Mouse (Mus musculus): ENCODE measurements around the gene Fndc3b. TPM values are rescaled to one million over a fixed set of nuclear protein-coding genes. Genes with fewer than 3 reads are reported as not detected.

Gene Fndc3b
- polyA plus RNA-seq, 1 experiment = 7.1 TPM

DNA sequence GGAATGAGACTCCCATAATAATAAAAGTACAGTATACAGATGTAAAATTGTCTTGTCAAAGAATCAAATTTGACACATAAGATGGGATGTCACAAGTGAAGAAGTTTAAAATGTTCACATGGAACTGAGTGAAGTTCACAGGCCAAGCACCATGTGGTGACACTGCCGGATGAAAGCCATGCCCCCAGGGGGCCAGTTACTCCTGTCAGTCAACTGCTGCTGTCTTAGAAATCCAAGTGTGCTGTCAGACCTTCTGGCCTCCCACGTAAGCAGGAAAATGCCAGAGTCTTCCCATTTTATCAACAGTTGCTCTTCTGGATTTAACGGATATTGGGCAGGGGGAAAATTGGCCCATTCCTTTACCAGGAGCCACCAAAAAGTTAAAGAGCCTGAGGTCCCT is 75.3 kb downstream of the Fndc3b start:
- TF ChIP-seq CTCF (IDR thresholded peaks at IDR 0.05; ENCODE audit: extremely low read depth, insufficient read depth, low read length) = no peak
- TF ChIP-seq POLR2A (IDR thresholded peaks at IDR 0.05; ENCODE audit: extremely low read depth, insufficient read depth, low read length) = no peak
- H3K4me3 ChIP-seq (ENCODE audit: insufficient read depth, low read length) = no peak overlapping the region
- H3K4me1 ChIP-seq (ENCODE audit: control insufficient read depth, insufficient read depth, low read length) = no peaks in the 10 kb centered on the region
- no peak overlapping the region for H3K27ac ChIP-seq (ENCODE audit: insufficient read depth, low read length)

DNA sequence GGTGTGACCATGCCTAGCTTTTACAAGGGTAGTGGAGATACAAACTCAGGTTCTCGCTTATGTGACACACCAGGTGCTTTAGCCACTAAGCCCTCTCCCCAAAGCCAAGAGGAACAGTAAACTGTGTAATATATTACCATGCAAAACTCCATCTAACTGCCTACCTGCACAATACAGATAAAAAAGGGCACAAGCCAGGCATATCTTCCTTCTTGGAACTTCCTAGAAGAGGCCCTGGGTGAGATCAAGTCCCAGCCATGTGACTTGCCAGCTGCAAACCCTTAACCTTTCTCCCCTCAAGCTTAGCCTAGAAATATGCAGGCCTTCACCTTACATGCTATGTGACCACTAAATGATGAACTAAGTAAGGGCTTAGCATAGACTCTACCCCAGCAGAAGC is 78.2 kb downstream of the Fndc3b start:
- TF ChIP-seq CTCF (IDR thresholded peaks at IDR 0.05; ENCODE audit: extremely low read depth, insufficient read depth, low read length) (no peak), POLR2A (IDR thresholded peaks at IDR 0.05; ENCODE audit: extremely low read depth, insufficient read depth, low read length) (no peak)
- Histone ChIP-seq H3K27ac (ENCODE audit: insufficient read depth, low read length) (no peak overlapping the region), H3K4me1 (ENCODE audit: control insufficient read depth, insufficient read depth, low read length) (no peaks in the 10 kb centered on the region), H3K4me3 (ENCODE audit: insufficient read depth, low read length) (no peak overlapping the region)

DNA sequence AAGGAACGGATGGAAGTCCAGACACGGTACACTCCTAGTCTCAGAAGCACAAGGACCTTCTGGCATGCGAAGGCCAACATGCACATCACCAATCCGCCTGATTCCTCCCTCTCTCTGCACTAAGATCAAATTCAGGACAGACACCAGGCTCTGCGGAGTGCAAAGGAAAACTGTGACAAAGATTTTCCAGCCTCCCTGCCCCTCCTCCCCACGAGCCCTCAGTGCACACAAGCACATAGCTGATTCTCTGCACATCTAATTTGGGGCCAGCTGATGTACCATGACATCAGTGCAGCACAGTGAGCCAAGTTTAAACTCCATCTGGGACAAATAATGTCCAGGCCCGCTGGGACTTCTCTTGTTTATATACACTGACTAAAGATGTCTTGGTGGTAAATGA is 80.0 kb downstream of the Fndc3b start:
- H3K27ac ChIP-seq (ENCODE audit: insufficient read depth, low read length) = no peak overlapping the region
- H3K4me1 ChIP-seq (ENCODE audit: control insufficient read depth, insufficient read depth, low read length) = no peaks in the 10 kb centered on the region
- TF ChIP-seq CTCF (IDR thresholded peaks at IDR 0.05; ENCODE audit: extremely low read depth, insufficient read depth, low read length) = no peak
- no peak for TF ChIP-seq POLR2A (IDR thresholded peaks at IDR 0.05; ENCODE audit: extremely low read depth, insufficient read depth, low read length)
- H3K4me3 ChIP-seq (ENCODE audit: insufficient read depth, low read length) = no peak overlapping the region

DNA sequence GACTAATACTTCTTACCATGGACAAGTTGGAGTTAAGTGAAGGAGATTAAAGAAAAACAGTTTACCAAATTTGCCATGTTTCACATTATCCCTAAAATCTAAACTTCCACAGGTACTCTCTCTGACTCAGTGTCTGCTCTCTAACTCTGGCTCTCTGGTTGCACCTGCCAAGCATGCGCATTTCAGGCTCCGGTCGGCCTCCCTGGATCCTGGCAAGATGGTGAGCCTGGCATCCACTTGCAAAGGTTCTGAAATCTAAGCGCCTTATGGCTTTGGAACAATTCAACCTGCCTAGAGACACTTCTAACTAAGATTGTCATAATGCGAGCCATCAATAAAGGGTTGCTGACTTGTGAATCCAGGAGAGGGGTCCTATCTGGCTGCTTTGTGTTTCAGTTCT is 81.4 kb downstream of the Fndc3b start:
- TF ChIP-seq CTCF (IDR thresholded peaks at IDR 0.05; ENCODE audit: extremely low read depth, insufficient read depth, low read length) = no peak
- TF ChIP-seq POLR2A (IDR thresholded peaks at IDR 0.05; ENCODE audit: extremely low read depth, insufficient read depth, low read length) = no peak
- Histone ChIP-seq H3K4me3 (ENCODE audit: insufficient read depth, low read length) (no peak overlapping the region), H3K4me1 (ENCODE audit: control insufficient read depth, insufficient read depth, low read length) (peaks cover 6% of the 10 kb centered on the region), H3K27ac (ENCODE audit: insufficient read depth, low read length) (no peak overlapping the region)

DNA sequence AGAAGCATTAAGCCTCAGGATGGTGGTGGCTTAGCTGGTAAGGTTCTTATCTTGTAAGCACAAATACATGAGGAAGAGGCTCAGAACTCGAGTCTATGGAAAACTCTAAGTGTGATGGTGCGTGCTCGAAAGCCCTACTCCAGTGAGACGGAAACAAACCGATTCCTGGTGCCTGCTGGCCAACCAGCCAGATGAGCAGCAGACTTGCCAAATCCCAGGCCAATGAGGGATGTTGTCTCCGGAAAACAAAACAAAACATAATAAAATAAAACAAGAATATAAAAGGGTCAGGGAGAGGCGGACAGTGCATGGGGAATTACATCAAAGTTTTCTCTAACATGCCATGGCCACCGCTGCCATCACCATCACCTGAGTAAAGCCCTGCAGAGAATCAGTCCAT is 84.8 kb downstream of the Fndc3b start:
- no peak overlapping the region for H3K27ac ChIP-seq (ENCODE audit: insufficient read depth, low read length)
- no peak for TF ChIP-seq CTCF (IDR thresholded peaks at IDR 0.05; ENCODE audit: extremely low read depth, insufficient read depth, low read length)
- no peak for TF ChIP-seq POLR2A (IDR thresholded peaks at IDR 0.05; ENCODE audit: extremely low read depth, insufficient read depth, low read length)
- peaks cover 7% of the 10 kb centered on the region for H3K4me1 ChIP-seq (ENCODE audit: control insufficient read depth, insufficient read depth, low read length)
- H3K4me3 ChIP-seq (ENCODE audit: insufficient read depth, low read length) = no peak overlapping the region

DNA sequence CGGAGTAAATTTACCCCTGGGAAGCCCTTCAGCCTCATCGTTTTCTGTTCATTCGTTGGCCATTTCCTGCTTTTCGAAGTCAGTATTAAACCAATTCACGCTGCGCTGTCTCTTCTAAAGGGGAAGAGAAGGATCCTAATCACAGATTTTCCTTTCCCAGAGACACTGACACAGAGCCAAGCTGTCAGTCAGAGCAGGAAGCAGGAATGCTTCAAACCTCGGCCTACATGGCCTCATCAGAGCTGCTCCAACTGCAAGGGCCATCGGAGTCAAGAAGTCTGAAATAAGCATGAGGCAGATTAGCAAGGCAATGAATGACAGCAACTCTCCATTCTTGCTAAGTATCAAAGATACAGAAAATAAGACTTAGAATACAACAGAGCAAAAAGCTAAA is 85.5 kb downstream of the Fndc3b start:
- TF ChIP-seq POLR2A (IDR thresholded peaks at IDR 0.05; ENCODE audit: extremely low read depth, insufficient read depth, low read length) (no peak), CTCF (IDR thresholded peaks at IDR 0.05; ENCODE audit: extremely low read depth, insufficient read depth, low read length) (no peak)
- Histone ChIP-seq H3K4me3 (ENCODE audit: insufficient read depth, low read length) (no peak overlapping the region), H3K27ac (ENCODE audit: insufficient read depth, low read length) (no peak overlapping the region), H3K4me1 (ENCODE audit: control insufficient read depth, insufficient read depth, low read length) (peaks cover 7% of the 10 kb centered on the region)

DNA sequence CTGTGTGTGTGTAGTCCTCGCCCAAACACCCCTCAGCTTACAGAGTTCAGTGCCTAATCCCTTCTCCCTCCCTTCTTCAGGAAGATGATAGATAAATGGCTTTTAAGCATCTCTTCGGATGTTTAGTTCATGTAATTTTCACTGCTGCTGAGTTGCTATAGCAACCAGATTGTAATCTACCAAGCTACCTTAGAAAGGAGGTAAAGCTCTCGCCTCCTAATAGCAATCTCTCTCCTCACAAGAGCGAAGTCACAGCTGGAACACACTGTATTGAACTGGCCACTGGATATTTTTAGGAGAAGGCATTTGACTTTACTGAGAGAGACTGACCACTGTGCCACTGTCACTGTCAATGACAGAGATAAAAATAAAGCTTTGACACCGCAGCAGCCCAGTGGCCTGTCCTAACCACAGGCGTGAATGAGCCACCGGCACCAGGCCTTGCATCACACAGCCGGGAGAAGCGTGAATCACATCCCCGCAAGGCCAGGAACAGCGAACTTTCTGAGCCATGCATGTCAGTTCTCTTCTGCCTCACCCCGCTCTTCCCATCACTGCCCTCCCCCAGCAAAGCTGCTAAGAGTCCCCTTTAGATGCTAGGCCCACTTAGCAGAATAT is 86.0 kb downstream of the Fndc3b start:
- Histone ChIP-seq H3K4me3 (ENCODE audit: insufficient read depth, low read length) (no peak overlapping the region), H3K4me1 (ENCODE audit: control insufficient read depth, insufficient read depth, low read length) (peaks cover 7% of the 10 kb centered on the region), H3K27ac (ENCODE audit: insufficient read depth, low read length) (no peak overlapping the region)
- TF ChIP-seq POLR2A (IDR thresholded peaks at IDR 0.05; ENCODE audit: extremely low read depth, insufficient read depth, low read length) (no peak), CTCF (IDR thresholded peaks at IDR 0.05; ENCODE audit: extremely low read depth, insufficient read depth, low read length) (no peak)

DNA sequence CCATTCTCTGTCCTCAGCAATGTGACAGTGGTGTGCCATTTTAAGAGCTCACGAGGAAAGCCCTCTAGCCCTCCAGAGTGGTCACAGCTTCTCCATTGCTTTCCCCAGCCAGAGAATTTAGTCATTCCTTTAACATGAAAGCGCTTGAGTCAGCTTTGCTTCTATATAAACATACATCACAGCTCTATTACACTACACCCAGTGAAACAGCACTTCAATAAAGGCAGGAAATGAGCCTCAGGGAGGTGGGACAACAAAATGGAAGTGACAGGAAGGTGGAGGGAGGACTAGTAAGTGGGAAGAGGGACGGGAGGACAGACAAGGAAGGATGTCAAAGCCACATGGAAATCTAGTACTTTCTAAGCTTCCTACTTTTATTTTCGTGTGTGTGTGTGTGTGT is 88.7 kb downstream of the Fndc3b start:
- no peak overlapping the region for H3K4me3 ChIP-seq (ENCODE audit: insufficient read depth, low read length)
- peaks cover 7% of the 10 kb centered on the region for H3K4me1 ChIP-seq (ENCODE audit: control insufficient read depth, insufficient read depth, low read length)
- no peak overlapping the region for H3K27ac ChIP-seq (ENCODE audit: insufficient read depth, low read length)
- TF ChIP-seq CTCF (IDR thresholded peaks at IDR 0.05; ENCODE audit: extremely low read depth, insufficient read depth, low read length) (no peak), POLR2A (IDR thresholded peaks at IDR 0.05; ENCODE audit: extremely low read depth, insufficient read depth, low read length) (no peak)

DNA sequence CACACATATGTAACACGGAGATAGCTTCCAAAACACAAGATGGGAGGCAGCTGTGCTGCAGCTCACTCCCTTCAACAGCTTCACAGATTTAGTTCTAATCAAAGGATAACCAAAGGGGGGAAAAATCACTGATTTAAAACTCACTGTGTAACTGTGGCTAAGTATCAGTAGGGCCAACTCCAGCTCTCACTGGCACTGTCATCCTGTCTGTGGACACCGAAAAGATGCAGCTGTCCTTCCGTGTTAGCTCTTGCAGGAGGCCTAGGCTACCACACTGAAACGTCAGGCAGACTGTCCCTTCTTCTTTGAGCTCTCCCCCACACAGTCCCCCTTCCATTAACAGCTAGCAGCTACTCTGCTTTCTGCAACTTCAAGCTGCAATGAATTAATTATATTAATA is 89.9 kb downstream of the Fndc3b start:
- no peak for TF ChIP-seq CTCF (IDR thresholded peaks at IDR 0.05; ENCODE audit: extremely low read depth, insufficient read depth, low read length)
- Histone ChIP-seq H3K4me3 (ENCODE audit: insufficient read depth, low read length) (no peak overlapping the region), H3K27ac (ENCODE audit: insufficient read depth, low read length) (no peak overlapping the region), H3K4me1 (ENCODE audit: control insufficient read depth, insufficient read depth, low read length) (peaks cover 7% of the 10 kb centered on the region)

DNA sequence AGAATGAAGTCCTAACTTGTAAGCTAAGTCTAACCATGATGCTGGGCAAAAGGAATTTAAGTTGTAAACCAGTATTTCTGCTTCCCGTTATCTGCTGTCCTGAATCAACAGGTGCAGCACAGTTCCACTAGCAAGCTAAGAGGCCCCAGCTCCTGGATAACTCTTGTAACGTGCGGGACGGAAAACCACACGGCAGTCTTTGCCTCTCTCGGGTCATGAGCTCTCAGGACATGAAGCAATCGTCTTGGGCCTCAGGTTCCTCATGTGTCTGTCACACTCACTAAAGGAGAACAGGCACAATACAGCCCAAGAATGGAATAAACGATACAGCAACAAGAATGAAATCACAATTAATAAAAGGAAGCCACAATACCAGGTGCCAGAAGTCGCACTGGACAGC is 93.4 kb downstream of the Fndc3b start:
- Histone ChIP-seq H3K4me3 (ENCODE audit: insufficient read depth, low read length) (no peak overlapping the region), H3K27ac (ENCODE audit: insufficient read depth, low read length) (no peak overlapping the region), H3K4me1 (ENCODE audit: control insufficient read depth, insufficient read depth, low read length) (no peaks in the 10 kb centered on the region)
- TF ChIP-seq CTCF (IDR thresholded peaks at IDR 0.05; ENCODE audit: extremely low read depth, insufficient read depth, low read length) = no peak
- TF ChIP-seq POLR2A (IDR thresholded peaks at IDR 0.05; ENCODE audit: extremely low read depth, insufficient read depth, low read length) = no peak

DNA sequence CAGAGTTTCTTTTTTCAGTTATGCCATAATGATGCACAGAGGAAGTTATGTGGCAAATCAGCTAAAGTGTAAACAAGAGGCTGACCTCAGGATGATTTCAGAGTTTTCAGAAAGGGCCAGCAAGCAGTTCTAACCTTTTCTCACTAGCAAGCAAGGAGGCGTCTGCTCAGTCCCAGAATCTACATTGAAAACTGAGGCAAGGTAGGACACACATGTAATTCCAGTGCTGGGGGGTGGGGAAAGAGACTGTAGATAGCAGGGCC is 93.9 kb downstream of the Fndc3b start:
- Histone ChIP-seq H3K4me3 (ENCODE audit: insufficient read depth, low read length) (no peak overlapping the region), H3K27ac (ENCODE audit: insufficient read depth, low read length) (no peak overlapping the region), H3K4me1 (ENCODE audit: control insufficient read depth, insufficient read depth, low read length) (no peaks in the 10 kb centered on the region)
- TF ChIP-seq POLR2A (IDR thresholded peaks at IDR 0.05; ENCODE audit: extremely low read depth, insufficient read depth, low read length) (no peak), CTCF (IDR thresholded peaks at IDR 0.05; ENCODE audit: extremely low read depth, insufficient read depth, low read length) (no peak)

Data from cortical plate, adult 2 months (tissue).